Mouse (Mus musculus): ENCODE measurements around the gene Pbrm1. TPM values are rescaled to one million over a fixed set of nuclear protein-coding genes. Genes with fewer than 3 reads are reported as not detected.

The Pbrm1 gene
- polyA plus RNA-seq, 1 experiment from 2014 or later = 106 TPM

DNA sequence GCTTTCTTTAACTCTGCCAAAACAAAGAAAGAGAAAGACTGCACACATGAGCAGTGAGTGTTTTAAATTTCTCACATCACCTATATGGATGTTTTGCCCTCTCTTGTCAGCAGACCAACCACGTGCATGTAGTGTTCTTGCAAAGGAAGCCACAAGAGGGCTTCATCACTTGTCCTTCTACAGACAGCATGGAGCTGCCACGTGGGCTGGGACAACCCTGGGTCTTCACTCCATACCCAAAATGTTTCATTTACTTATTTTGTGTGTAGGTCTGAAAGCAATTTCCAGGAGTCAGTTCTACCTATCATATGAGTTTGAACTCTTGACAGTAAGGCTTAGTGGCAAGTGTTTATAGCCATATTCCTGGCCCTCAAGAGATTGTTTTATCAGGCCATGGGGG is 1.1 kb upstream of the Pbrm1 start:
- H3K27me3 ChIP-seq (replicated peaks) = no peaks in the 10 kb centered on the region
- ATAC-seq = no peak
- no peaks in the 10 kb centered on the region for H3K9me3 ChIP-seq
- H3K27ac ChIP-seq = no peak overlapping the region
- H3K9ac ChIP-seq = peak overlapping the region; percentile 96
- H3K4me2 ChIP-seq (replicated peaks) = peak overlapping the region; percentile 64
- no peaks in the 10 kb centered on the region; the same call in 1 of the 2 replicates for H3K4me1 ChIP-seq (replicated peaks)
- H3K36me3 ChIP-seq = peaks cover 15% of the 10 kb centered on the region
- peak overlapping the region; percentile 68 for H3K4me3 ChIP-seq (replicated peaks)
- 1% methylated on average over 2 of the region's 2 CpGs for WGBS

DNA sequence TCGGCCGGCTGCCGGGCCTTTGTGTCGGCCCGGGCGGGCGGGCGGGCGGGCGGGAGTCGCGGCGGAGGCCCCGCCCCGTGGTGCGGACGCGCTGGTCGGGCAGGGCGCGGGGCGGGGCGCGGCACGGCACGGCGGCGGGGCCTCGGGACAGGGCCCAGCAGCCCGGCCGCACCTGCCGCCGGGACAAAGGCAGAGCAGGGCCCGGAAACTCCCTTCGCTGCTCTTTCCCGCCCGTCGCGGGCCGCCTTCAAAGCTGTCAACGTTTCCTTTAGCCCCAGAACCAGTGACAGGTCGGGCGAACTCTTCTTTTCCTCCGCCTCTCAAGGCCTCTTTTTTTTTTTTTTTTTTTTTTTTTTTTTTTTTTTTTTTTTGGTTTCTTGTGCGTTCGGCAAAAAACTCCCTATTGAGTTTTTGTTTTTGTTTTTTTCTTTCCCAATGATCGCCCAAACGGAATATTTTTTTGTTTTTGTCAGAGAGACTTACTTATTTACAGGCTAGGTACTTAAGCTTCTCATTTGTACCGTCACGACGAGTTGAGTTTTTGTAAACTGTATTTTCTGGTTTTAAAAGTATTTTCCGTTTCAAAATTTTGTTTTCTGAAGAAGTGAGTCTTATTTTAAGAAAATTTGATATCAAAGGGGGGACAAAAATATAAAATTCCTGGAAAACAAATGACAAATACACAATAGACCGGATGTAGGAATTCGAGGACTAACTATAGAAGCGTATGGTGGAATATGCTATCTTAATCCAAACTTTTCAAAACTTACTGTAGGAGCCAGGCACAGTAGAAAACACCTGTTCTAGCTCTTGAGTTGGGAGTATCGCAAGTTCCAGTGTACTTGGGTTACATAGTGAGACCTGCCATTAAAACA is 630 bp downstream of the Pbrm1 start:
- peak overlapping the region; percentile 52 for H3K4me2 ChIP-seq (replicated peaks)
- H3K4me1 ChIP-seq (replicated peaks) = no peaks in the 10 kb centered on the region; the same call in 1 of the 2 replicates
- H3K27ac ChIP-seq = peak overlapping the region; percentile 98
- H3K4me3 ChIP-seq (replicated peaks) = peak overlapping the region; percentile 68
- H3K9me3 ChIP-seq = no peaks in the 10 kb centered on the region
- ATAC-seq = peak; percentile 97
- no peaks in the 10 kb centered on the region for H3K27me3 ChIP-seq (replicated peaks)
- H3K9ac ChIP-seq = peak overlapping the region; percentile 96
- peaks cover 11% of the 10 kb centered on the region for H3K36me3 ChIP-seq
- 2% methylated on average over 47 of the region's 56 CpGs for WGBS

DNA sequence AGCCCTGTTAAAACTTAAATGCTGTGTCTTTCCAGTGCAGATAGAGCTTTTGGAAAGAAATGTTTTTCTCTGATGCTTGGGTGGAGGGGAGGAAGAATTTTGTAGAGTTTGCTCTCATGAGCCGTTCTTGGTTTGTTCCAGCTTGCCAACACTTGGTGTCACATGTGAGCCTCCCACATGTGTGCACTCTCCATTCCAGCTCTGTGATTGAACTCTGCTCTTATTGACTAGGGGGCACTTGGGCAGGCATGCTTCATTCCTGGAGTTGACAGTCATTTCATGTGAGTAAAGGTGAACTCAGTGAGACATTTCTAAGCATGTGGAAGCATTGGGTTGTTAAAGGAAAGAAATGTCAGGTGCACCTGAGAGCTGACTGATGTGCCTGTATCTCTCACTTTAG is 3.6 kb downstream of the Pbrm1 start:
- Histone ChIP-seq H3K4me1 (replicated peaks) (no peaks in the 10 kb centered on the region; the same call in 1 of the 2 replicates), H3K27me3 (replicated peaks) (no peaks in the 10 kb centered on the region), H3K36me3 (peaks cover 15% of the 10 kb centered on the region), H3K9me3 (no peaks in the 10 kb centered on the region), H3K27ac (no peak overlapping the region), H3K4me2 (replicated peaks) (no peak overlapping the region), H3K4me3 (replicated peaks) (no peak overlapping the region), H3K9ac (no peak overlapping the region)
- ATAC-seq = no peak
- WGBS = 42% methylated on average over 1 of the region's 1 CpGs

DNA sequence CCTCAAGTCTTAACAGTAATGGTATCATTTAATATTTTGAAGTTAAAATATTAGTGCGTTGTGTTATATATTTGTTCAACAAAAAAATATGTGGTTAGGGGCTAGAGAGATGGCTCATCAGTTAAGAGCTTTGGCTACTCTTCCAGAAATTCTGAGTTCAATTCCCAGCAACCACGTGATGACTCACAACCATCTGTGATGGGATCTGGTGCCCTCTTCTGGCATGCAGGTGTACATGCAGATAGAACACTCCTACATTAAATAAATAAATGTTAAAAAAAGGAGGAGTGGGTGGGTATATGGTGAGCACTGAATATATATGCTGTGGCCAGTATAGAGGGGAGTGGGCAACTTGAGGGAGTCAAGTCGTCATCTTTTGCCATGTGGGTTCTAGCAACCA is 6.8 kb downstream of the Pbrm1 start:
- no peak overlapping the region for H3K4me3 ChIP-seq (replicated peaks)
- no peaks in the 10 kb centered on the region for H3K27me3 ChIP-seq (replicated peaks)
- no peak overlapping the region for H3K4me2 ChIP-seq (replicated peaks)
- H3K9me3 ChIP-seq = no peaks in the 10 kb centered on the region
- no peaks in the 10 kb centered on the region for H3K4me1 ChIP-seq (replicated peaks)
- H3K27ac ChIP-seq = no peak overlapping the region
- no peak for ATAC-seq
- 73% methylated on average over 3 of the region's 3 CpGs for WGBS
- no peak overlapping the region for H3K9ac ChIP-seq
- peaks cover 19% of the 10 kb centered on the region for H3K36me3 ChIP-seq

DNA sequence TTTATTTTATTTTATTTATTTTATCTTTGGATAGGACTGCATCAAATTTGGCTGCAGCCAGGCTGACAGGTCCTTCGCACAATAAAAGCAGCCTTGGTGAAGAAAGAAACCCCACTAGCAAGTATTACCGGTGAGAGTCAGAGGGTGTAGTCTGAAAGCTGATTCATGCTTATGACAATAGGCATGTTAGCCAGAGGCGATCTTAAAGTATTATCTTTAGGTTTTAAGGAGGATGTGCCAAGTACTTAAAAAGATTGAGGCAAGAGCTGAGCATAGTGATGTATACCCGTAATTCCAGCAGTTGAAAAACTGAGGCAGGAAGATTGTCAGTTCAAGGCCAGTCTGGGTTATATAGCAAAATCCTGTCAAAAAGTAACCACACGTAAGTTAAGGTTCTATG is 26.4 kb downstream of the Pbrm1 start:
- no peaks in the 10 kb centered on the region for H3K4me1 ChIP-seq (replicated peaks)
- no peaks in the 10 kb centered on the region for H3K9me3 ChIP-seq
- no peak overlapping the region for H3K4me3 ChIP-seq (replicated peaks)
- H3K4me2 ChIP-seq (replicated peaks) = no peak overlapping the region
- peaks cover 21% of the 10 kb centered on the region for H3K36me3 ChIP-seq
- no peak overlapping the region for H3K9ac ChIP-seq
- ATAC-seq = no peak
- WGBS = 93% methylated on average over 5 of the region's 5 CpGs
- H3K27me3 ChIP-seq (replicated peaks) = no peaks in the 10 kb centered on the region
- no peak overlapping the region for H3K27ac ChIP-seq

DNA sequence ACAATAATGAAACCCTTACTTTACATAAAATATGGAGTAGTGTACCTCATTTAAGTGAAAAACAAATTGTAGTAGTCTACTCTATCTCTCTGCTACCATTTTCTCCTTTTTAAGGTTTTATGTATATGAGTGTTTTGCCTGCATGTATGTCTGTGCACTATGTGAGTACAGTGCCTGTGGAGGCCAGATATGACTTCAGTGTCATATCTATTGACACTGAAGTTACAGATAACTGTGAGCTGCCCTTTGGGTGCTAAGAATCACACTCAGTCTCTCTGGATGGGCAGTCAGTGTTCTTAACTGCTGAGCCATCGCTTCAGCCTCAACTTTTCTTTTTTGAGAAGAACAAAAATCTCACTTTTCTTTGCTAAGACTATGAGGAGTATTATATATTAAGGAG is 26.9 kb downstream of the Pbrm1 start:
- H3K27ac ChIP-seq = no peak overlapping the region
- 100% methylated on average over 1 of the region's 1 CpGs for WGBS
- no peak overlapping the region for H3K4me3 ChIP-seq (replicated peaks)
- H3K4me2 ChIP-seq (replicated peaks) = no peak overlapping the region
- H3K36me3 ChIP-seq = peaks cover 26% of the 10 kb centered on the region
- H3K9ac ChIP-seq = no peak overlapping the region
- no peaks in the 10 kb centered on the region for H3K9me3 ChIP-seq
- H3K27me3 ChIP-seq (replicated peaks) = no peaks in the 10 kb centered on the region
- no peak for ATAC-seq
- no peaks in the 10 kb centered on the region for H3K4me1 ChIP-seq (replicated peaks)

DNA sequence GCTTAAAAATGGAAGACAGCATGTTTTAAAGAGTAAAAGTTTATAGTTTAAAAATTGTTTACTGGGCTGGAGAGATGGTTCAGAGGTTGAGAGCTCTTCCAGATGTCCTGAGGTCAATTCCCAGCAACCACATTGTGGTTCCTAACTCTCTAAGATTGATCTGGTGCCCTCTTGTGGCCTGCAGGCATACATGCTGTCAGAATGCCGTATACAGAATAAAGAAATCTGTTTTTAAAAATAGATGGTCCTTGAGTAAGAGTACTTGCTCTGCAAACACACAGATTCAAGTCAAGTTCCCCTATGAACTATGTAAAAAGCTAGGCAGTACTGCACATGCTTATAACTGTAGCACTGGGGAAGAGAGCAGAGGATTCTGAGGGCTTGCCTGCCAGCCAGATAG is 43.3 kb downstream of the Pbrm1 start:
- Histone ChIP-seq H3K4me2 (replicated peaks) (no peak overlapping the region), H3K9me3 (no peaks in the 10 kb centered on the region), H3K27me3 (replicated peaks) (no peaks in the 10 kb centered on the region), H3K4me1 (replicated peaks) (no peaks in the 10 kb centered on the region), H3K27ac (no peak overlapping the region), H3K4me3 (replicated peaks) (no peak overlapping the region), H3K36me3 (peaks cover 6% of the 10 kb centered on the region), H3K9ac (no peak overlapping the region)
- 81% methylated on average over 1 of the region's 1 CpGs for WGBS
- ATAC-seq = no peak

DNA sequence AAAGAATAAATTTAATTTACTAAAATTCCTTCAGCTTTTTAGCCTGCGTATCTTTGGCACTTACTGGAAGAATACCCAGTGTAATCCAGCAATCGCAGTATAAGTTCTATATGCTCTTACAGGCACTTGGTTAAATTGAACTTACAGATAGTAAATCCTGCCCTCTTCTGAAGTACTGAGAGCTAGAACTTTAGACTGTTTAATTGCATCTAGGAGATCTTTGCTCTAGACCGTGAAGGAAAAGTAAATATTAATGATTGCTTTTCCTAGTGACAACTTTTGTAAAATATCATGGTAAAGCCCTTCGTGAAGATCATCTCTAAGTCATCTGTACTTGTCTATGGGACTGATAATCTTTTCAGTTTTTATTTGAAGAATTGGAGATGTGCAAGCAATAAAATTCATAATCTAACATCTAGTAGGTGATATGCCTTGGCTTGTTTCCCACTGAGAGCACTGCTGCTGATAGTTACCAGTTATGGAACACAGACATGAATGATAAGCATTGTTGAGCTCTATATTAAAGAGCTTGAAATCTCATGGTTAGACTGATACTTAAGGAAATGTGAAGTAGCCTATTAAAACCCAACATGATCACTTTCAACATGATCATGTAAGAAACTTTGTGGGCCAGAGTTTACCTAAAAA is 50.3 kb downstream of the Pbrm1 start:
- Histone ChIP-seq H3K27me3 (replicated peaks) (no peaks in the 10 kb centered on the region), H3K4me3 (replicated peaks) (no peak overlapping the region), H3K27ac (no peak overlapping the region), H3K4me2 (replicated peaks) (no peak overlapping the region), H3K9ac (no peak overlapping the region), H3K9me3 (no peaks in the 10 kb centered on the region), H3K36me3 (peaks cover 10% of the 10 kb centered on the region), H3K4me1 (replicated peaks) (no peaks in the 10 kb centered on the region)
- 83% methylated on average over 4 of the region's 4 CpGs for WGBS
- no peak for ATAC-seq

DNA sequence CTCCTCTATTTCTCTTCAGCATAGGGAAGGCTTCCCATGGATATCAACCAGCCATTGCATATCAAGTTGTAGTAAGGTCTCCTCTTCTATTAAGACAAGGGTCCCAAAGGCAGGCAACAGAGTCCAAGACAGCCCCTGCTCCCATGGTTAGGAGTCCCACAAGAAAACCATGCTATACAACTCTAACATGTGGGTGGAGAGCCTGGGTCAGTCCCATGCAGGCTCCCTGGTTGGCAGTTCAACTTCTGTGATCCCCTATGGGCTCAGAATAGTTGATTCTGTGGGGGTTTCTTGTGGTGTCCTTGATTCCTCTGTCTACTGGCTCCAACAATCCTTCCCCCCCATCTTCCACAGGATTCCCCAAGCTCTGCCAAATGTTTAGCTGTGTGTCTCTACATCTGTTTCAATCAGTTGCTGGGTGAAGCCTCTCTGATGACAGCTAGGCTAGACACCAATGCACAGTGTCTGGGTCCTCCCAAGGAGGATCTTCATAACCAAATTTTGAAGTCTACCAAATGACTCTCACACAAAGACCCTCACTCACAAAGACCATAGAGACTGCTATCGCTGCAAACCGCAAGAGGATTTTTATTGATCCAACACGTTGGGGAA is 59.8 kb downstream of the Pbrm1 start:
- H3K9ac ChIP-seq = no peak overlapping the region
- H3K4me2 ChIP-seq (replicated peaks) = no peak overlapping the region
- H3K4me1 ChIP-seq (replicated peaks) = no peaks in the 10 kb centered on the region
- H3K27ac ChIP-seq = no peak overlapping the region
- no peak for ATAC-seq
- peaks cover 26% of the 10 kb centered on the region for H3K36me3 ChIP-seq
- 95% methylated on average over 3 of the region's 3 CpGs for WGBS
- no peaks in the 10 kb centered on the region for H3K27me3 ChIP-seq (replicated peaks)
- H3K4me3 ChIP-seq (replicated peaks) = no peak overlapping the region
- H3K9me3 ChIP-seq = no peaks in the 10 kb centered on the region

DNA sequence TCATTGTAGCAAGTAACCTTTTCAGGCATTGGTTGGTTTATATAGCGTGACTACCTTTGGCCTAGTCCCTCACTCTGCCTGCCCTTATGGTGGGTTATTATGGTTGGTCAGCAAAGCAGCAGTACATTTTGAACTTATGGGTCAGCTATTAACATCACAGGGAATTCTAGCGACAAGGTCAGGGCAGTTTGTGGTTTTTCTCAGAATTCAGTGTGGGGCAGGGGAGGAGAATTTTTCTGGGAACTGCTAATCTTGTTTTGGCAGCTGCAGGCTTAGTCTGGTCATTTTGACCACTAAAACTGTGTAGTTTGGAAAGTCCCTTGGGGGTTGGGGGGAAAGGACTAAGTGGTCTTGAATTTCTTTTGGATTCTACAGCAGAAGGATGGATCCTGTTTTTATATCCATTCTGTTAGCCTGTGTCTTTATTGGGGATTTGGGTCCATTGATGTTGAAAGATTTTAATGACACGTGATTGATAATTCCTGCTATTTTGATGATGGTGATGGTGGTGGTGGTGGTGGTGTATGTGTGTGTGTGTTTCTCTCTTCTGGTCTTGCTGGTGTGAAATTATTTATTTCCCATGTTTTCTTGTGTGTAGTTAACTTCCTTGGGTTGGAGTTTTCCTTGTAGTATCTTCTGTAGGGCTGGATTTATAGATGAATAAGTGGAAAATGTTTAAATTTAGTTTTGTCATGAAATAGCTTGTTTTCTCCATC is 60.5 kb downstream of the Pbrm1 start:
- peaks cover 26% of the 10 kb centered on the region for H3K36me3 ChIP-seq
- H3K4me2 ChIP-seq (replicated peaks) = no peak overlapping the region
- H3K9me3 ChIP-seq = no peaks in the 10 kb centered on the region
- WGBS = 91% methylated on average over 3 of the region's 3 CpGs
- ATAC-seq = no peak
- H3K27me3 ChIP-seq (replicated peaks) = no peaks in the 10 kb centered on the region
- H3K4me1 ChIP-seq (replicated peaks) = no peaks in the 10 kb centered on the region
- H3K4me3 ChIP-seq (replicated peaks) = no peak overlapping the region
- no peak overlapping the region for H3K9ac ChIP-seq
- no peak overlapping the region for H3K27ac ChIP-seq

DNA sequence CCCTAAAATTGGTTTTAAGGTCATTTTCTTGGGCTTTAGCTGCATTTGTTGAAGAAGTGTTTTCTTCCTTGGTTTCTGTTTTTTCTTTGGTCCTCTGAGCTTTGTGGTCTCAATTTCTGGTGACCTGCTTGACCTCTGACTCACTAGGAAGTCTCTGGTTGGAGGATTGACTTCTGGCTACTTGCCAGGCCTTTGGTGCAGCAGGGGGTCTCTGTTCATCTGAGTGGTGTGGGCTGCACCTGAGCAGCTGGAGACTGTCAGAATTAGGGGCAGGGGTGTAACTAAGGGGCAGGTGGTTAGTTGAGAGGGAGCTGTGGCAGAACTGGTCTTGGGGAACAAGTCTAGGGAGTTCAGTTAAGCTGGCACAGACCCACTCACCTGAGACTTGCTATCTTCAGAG is 62.2 kb downstream of the Pbrm1 start:
- ATAC-seq = no peak

DNA sequence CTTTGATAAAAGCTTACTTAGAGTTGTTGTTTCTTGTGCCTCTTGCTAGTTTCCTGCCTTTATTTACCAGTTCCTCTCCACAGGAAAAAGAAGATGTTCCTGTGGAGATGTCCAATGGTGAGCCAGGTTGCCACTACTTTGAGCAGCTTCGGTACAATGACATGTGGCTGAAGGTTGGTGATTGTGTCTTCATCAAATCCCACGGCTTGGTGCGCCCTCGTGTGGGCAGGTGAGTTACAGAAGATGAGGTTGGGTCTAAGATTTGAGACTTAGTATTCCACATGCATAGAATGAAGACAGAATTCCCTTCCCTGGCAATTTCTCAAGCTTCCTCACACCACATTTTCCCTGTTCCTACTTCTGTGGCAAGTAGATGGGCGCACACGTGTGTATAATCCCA is 68.5 kb downstream of the Pbrm1 start:
- WGBS = 80% methylated on average over 6 of the region's 6 CpGs
- Histone ChIP-seq H3K4me2 (replicated peaks) (no peak overlapping the region), H3K9me3 (no peaks in the 10 kb centered on the region), H3K27me3 (replicated peaks) (no peaks in the 10 kb centered on the region), H3K27ac (no peak overlapping the region), H3K36me3 (peaks cover 19% of the 10 kb centered on the region), H3K9ac (no peak overlapping the region), H3K4me1 (replicated peaks) (no peaks in the 10 kb centered on the region), H3K4me3 (replicated peaks) (no peak overlapping the region)
- ATAC-seq = no peak

More for the DNA sequence above, 62.2 kb downstream of the Pbrm1 start:
- Histone ChIP-seq H3K9me3 (no peaks in the 10 kb centered on the region), H3K4me3 (replicated peaks) (no peak overlapping the region), H3K27ac (no peak overlapping the region), H3K4me1 (replicated peaks) (no peaks in the 10 kb centered on the region), H3K27me3 (replicated peaks) (no peaks in the 10 kb centered on the region), H3K9ac (no peak overlapping the region), H3K36me3 (peaks cover 24% of the 10 kb centered on the region), H3K4me2 (replicated peaks) (no peak overlapping the region)

All from intestine, embryonic 15.5 days (tissue).